ENCODE assay signal across 11 mouse cellular contexts in genomic region chr3:92689154-92689553, GRCm38 (mm10). TPM values are rescaled to one million over a fixed set of nuclear protein-coding genes. Genes with fewer than 3 reads are reported as not detected.
DNase-seq lines count a peak whose midpoint lies in the region; ATAC-seq and TF ChIP-seq lines count a peak whose summit lies in the region.
"Not testable (repeated sequence)": the region's sequence is repeated elsewhere in the genome, so short reads cannot be mapped to it uniquely, and the experiment has no call there.
"Had no signal": no experiment of that assay in that cellular context is flagged by ENCODE, and none has a peak within 500 bp of the region (broad histone marks: within the 10 kb centered on the region; RNA-seq: fewer than 3 reads in every experiment).

No protein-coding gene starts in this region.

- H3K9me3 ChIP-seq in E14TG2a.4 (ENCODE audit: low read length): not testable (repeated sequence)

- H3K27me3 ChIP-seq in E14TG2a.4 (ENCODE audit: insufficient read depth, low read length): peaks cover 15% of the 10 kb centered on the region

- H3K36me3 ChIP-seq in E14TG2a.4 (ENCODE audit: insufficient read depth, low read length): not testable (repeated sequence)

- not testable (repeated sequence) for TF ChIP-seq CTCF in E14TG2a.4 (conservative IDR thresholded peaks at IDR 0.05; ENCODE audit: low read length)

- peak overlapping the region; percentile 48; the same call in 1 of the 2 replicates for H3K4me3 ChIP-seq in E14TG2a.4 (replicated peaks; ENCODE audit: low read length)

- peak; percentile 44 for DNase-seq in adrenal gland, postnatal 14 days
- DNase-seq in cerebellum, adult 9-11 months: peak; percentile 34
- peak; percentile 4 for DNase-seq in kidney, adult 9 months
- DNase-seq in lung, postnatal 10 days: peak; percentile 22
- peak; percentile 42 for DNase-seq in thymus, postnatal 4 days

- not testable (repeated sequence) for H3K4me1 ChIP-seq in E14TG2a.4 (replicated peaks; ENCODE audit: low read depth, low read length)

- ATAC-seq in granulocyte monocyte progenitor cell, adult 5-6 weeks (replicated peaks; ENCODE audit: poor library complexity, severe bottlenecking): peak; percentile 62
- peak; percentile 48; the same call in 1 of the 2 replicates for ATAC-seq in neutrophil, adult 5-6 weeks (ENCODE audit: extremely low read depth, insufficient number of reproducible peaks, low FRiP score, poor library complexity, severe bottlenecking)

RNA-seq across cellular contexts. Expression of gene Lce1d, which starts 2.1 kb away (rescaled TPM):
- not detected in 2 replicates for total RNA-seq in adrenal gland, postnatal 14 days (2021)
- total RNA-seq in granulocyte monocyte progenitor cell, adult 5-6 weeks (2014; fragmentation: Nextera tagmentation): not detected in 2 replicates
- total RNA-seq in granulocyte monocyte progenitor cell, adult 5-6 weeks (2017): not detected in 2 replicates
- not detected in 2 replicates for total RNA-seq in neutrophil, adult 5-6 weeks (2017)
- total RNA-seq: adrenal gland, postnatal 4 days; heart, postnatal 25 days; left cerebral cortex, postnatal 10 days had no signal

RNA-seq across cellular contexts. Expression of gene Lce1c, which starts 10.1 kb away (rescaled TPM):
- not detected in 2 replicates for total RNA-seq in adrenal gland, postnatal 14 days (2021)
- total RNA-seq in granulocyte monocyte progenitor cell, adult 5-6 weeks (2014; fragmentation: Nextera tagmentation): not detected in 2 replicates
- total RNA-seq in granulocyte monocyte progenitor cell, adult 5-6 weeks (2017): not detected in 2 replicates
- total RNA-seq in neutrophil, adult 5-6 weeks (2017): not detected in 2 replicates
- total RNA-seq: adrenal gland, postnatal 4 days; heart, postnatal 25 days; left cerebral cortex, postnatal 10 days had no signal

RNA-seq across cellular contexts. Expression of gene Lce1a2, which starts 19.0 kb away (rescaled TPM):
- total RNA-seq in adrenal gland, postnatal 14 days (2021): not detected in 2 replicates
- not detected in 2 replicates for total RNA-seq in granulocyte monocyte progenitor cell, adult 5-6 weeks (2014; fragmentation: Nextera tagmentation)
- not detected in 2 replicates for total RNA-seq in granulocyte monocyte progenitor cell, adult 5-6 weeks (2017)
- not detected in 2 replicates for total RNA-seq in neutrophil, adult 5-6 weeks (2017)
- total RNA-seq: adrenal gland, postnatal 4 days; heart, postnatal 25 days; left cerebral cortex, postnatal 10 days had no signal

RNA-seq across cellular contexts. Expression of gene Lce1e, which starts 19.7 kb away (rescaled TPM):
- total RNA-seq in adrenal gland, postnatal 14 days (2021): not detected in 2 replicates
- total RNA-seq in granulocyte monocyte progenitor cell, adult 5-6 weeks (2014; fragmentation: Nextera tagmentation): not detected in 2 replicates
- not detected in 2 replicates for total RNA-seq in granulocyte monocyte progenitor cell, adult 5-6 weeks (2017)
- not detected in 2 replicates for total RNA-seq in neutrophil, adult 5-6 weeks (2017)
- total RNA-seq: adrenal gland, postnatal 4 days; heart, postnatal 25 days; left cerebral cortex, postnatal 10 days had no signal

RNA-seq across cellular contexts. Expression of gene Lce1f, which starts 31.0 kb away (rescaled TPM):
- not detected in 2 replicates for total RNA-seq in adrenal gland, postnatal 14 days (2021)
- total RNA-seq in granulocyte monocyte progenitor cell, adult 5-6 weeks (2014; fragmentation: Nextera tagmentation): not detected in 2 replicates
- not detected in 2 replicates for total RNA-seq in granulocyte monocyte progenitor cell, adult 5-6 weeks (2017)
- total RNA-seq in neutrophil, adult 5-6 weeks (2017): not detected in 2 replicates
- total RNA-seq: adrenal gland, postnatal 4 days; heart, postnatal 25 days; left cerebral cortex, postnatal 10 days had no signal

Comparison
In these comparisons a context has a peak if more than half of its experiments do, and no peak if none do; other contexts are left out.
1. Peak in every context shown above with its lines: DNase-seq, ATAC-seq and H3K4me3 ChIP-seq.